In the genomic region with DNA sequence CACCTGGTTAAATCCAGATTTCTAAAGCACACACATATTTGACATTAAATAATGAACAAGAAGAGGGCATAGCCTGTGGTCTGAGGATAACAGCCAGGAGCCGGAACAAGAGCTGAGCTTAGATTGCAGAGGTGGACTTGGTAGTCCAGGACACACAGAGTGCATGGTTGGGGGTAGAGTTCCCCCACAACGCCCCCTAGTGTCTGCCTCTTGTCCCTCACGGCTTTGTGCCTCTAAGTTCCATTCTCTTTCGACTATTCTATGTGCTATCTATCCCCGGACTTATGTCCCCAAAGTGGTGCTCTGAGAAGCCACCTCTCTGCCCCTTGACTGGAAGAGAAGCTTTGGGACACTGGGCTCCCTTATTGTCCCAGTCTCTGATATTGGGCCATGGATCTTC, we compare ENCODE assay signal across 17 mouse cellular contexts. TPM values are rescaled to one million over a fixed set of nuclear protein-coding genes. Genes with fewer than 3 reads are reported as not detected.
DNase-seq lines count a peak whose midpoint lies in the region; ATAC-seq and TF ChIP-seq lines count a peak whose summit lies in the region.
"Had no signal": no experiment of that assay in that cellular context is flagged by ENCODE, and none has a peak within 500 bp of the region (broad histone marks: within the 10 kb centered on the region; RNA-seq: fewer than 3 reads in every experiment).

No protein-coding gene starts in this region.

- ATAC-seq in kidney, embryonic 14.5 days (ENCODE audit: low FRiP score, low TSS enrichment) = no peak
- ATAC-seq in megakaryocyte progenitor cell, adult 5-6 weeks (replicated peaks; ENCODE audit: poor library complexity) = peak; percentile 47; the same call in 1 of the 2 replicates
- no peak for ATAC-seq in hindbrain, postnatal 0 days

- H3K4me2 ChIP-seq in kidney, embryonic 14.5 days (replicated peaks; ENCODE audit: low read depth, low read length) = no peak overlapping the region
- H3K4me2 ChIP-seq in hindbrain, postnatal 0 days (ENCODE audit: low read depth, low read length) = no peak overlapping the region
- H3K4me2 ChIP-seq: embryonic facial prominence, embryonic 12.5 days; heart, embryonic 13.5 days; liver, embryonic 15.5 days; neural tube, embryonic 13.5 days had no signal

- peak; percentile 56 for TF ChIP-seq CTCF in kidney, adult 2 months (conservative IDR thresholded peaks at IDR 0.05; ENCODE audit: insufficient read depth, insufficient read length, low read depth, low read length)
- peak; percentile 43; the same call in 1 of the 2 replicates for TF ChIP-seq CTCF in testis, adult 2 months (IDR thresholded peaks at IDR 0.05; ENCODE audit: control insufficient read depth, insufficient read depth, insufficient replicate concordance, low read depth, low read length)
- peak; percentile 59 for TF ChIP-seq CTCF in bone marrow macrophage, adult 2 months (IDR thresholded peaks at IDR 0.05; ENCODE audit: low read depth, low read length)
- TF ChIP-seq CTCF in hindbrain, postnatal 0 days (IDR thresholded peaks at IDR 0.05; ENCODE audit: low read depth) = no peak

- 0 out of 2 replicates have a peak overlapping the region, but pooled peaks have one; percentile 19 for H3K27ac ChIP-seq in kidney, adult 2 months (ENCODE audit: insufficient read depth, low read depth, low read length)
- H3K27ac ChIP-seq in kidney, embryonic 14.5 days (ENCODE audit: low read depth, low read length) = no peak overlapping the region
- H3K27ac ChIP-seq in testis, adult 2 months (ENCODE audit: control insufficient read depth, insufficient read depth, low read depth, low read length) = no peak overlapping the region
- no peak overlapping the region for H3K27ac ChIP-seq in bone marrow macrophage, adult 2 months (ENCODE audit: insufficient read depth, low read depth, low read length)
- no peak overlapping the region for H3K27ac ChIP-seq in hindbrain, postnatal 0 days
- H3K27ac ChIP-seq: embryonic facial prominence, embryonic 12.5 days; forebrain, embryonic 10.5 days; heart, embryonic 13.5 days; liver, embryonic 15.5 days had no signal

- no peak for DNase-seq in kidney, adult 2 months
- no peak for DNase-seq in testis, postnatal 10 days (ENCODE audit: low spot score)
- no peak for DNase-seq in ovary, postnatal 36 days (ENCODE audit: low spot score)
- DNase-seq in hindbrain, postnatal 0 days (ENCODE audit: low spot score) = no peak
- DNase-seq: adrenal gland, postnatal 10 days; cerebellum, postnatal 14 days; kidney, adult 9 months; retina, postnatal 1 day had no signal

- no peaks in the 10 kb centered on the region for H3K27me3 ChIP-seq in kidney, adult 2 months (replicated peaks; ENCODE audit: control insufficient read depth, insufficient read depth, low read length)
- no peaks in the 10 kb centered on the region for H3K27me3 ChIP-seq in kidney, embryonic 14.5 days (ENCODE audit: control insufficient read depth, insufficient read depth, low read length)
- H3K27me3 ChIP-seq in testis, adult 2 months (ENCODE audit: control insufficient read depth, insufficient read depth, low read length) = no peaks in the 10 kb centered on the region
- H3K27me3 ChIP-seq in hindbrain, postnatal 0 days (ENCODE audit: insufficient read depth, low read length) = no peaks in the 10 kb centered on the region
- H3K27me3 ChIP-seq: embryonic facial prominence, embryonic 12.5 days; heart, embryonic 13.5 days; liver, embryonic 15.5 days; neural tube, embryonic 13.5 days had no signal

- H3K4me1 ChIP-seq in kidney, adult 2 months (ENCODE audit: control insufficient read depth, insufficient read depth, low read length) = peaks cover 4% of the 10 kb centered on the region
- H3K4me1 ChIP-seq in kidney, embryonic 14.5 days (ENCODE audit: control insufficient read depth, insufficient read depth, low read length) = peaks cover 9% of the 10 kb centered on the region; the same call in 1 of the 2 replicates
- H3K4me1 ChIP-seq in testis, adult 2 months (ENCODE audit: control insufficient read depth, insufficient read depth, low read length) = peaks cover 7% of the 10 kb centered on the region
- peaks cover 3% of the 10 kb centered on the region; the same call in 1 of the 2 replicates for H3K4me1 ChIP-seq in bone marrow macrophage, adult 2 months (ENCODE audit: control insufficient read depth, insufficient read depth, low read length)
- 0 out of 2 replicates have a peak, but pooled peaks cover 9% of the 10 kb centered on the region for H3K4me1 ChIP-seq in hindbrain, postnatal 0 days (ENCODE audit: insufficient read depth, low read length)

- WGBS in kidney, adult 2 months = 85% methylated on average over 5 of the region's 5 CpGs
- WGBS in kidney, embryonic 14.5 days = 90% methylated on average over 5 of the region's 5 CpGs
- WGBS in hindbrain, postnatal 0 days = 86% methylated on average over 5 of the region's 5 CpGs

- no peaks in the 10 kb centered on the region for H3K36me3 ChIP-seq in kidney, adult 2 months (ENCODE audit: control insufficient read depth, insufficient read depth, low read length)
- peaks cover 3% of the 10 kb centered on the region; the same call in 1 of the 2 replicates for H3K36me3 ChIP-seq in kidney, embryonic 14.5 days (ENCODE audit: control insufficient read depth, insufficient read depth, low read length)
- no peaks in the 10 kb centered on the region for H3K36me3 ChIP-seq in testis, adult 2 months (ENCODE audit: control insufficient read depth, insufficient read depth, low read length)
- no peaks in the 10 kb centered on the region for H3K36me3 ChIP-seq in hindbrain, postnatal 0 days (ENCODE audit: insufficient read depth, low read length)
- H3K36me3 ChIP-seq: embryonic facial prominence, embryonic 12.5 days; forebrain, embryonic 10.5 days; liver, embryonic 15.5 days; neural tube, embryonic 13.5 days had no signal

- no peak for TF ChIP-seq POLR2A in kidney, adult 2 months (IDR thresholded peaks at IDR 0.05; ENCODE audit: low read depth, low read length)
- TF ChIP-seq POLR2A in testis, adult 2 months (IDR thresholded peaks at IDR 0.05; ENCODE audit: control insufficient read depth, low read depth, low read length) = no peak
- TF ChIP-seq POLR2A in bone marrow macrophage, adult 2 months (IDR thresholded peaks at IDR 0.05; ENCODE audit: borderline replicate concordance, low read depth, low read length) = no peak

- H3K9me3 ChIP-seq in kidney, embryonic 14.5 days (ENCODE audit: control insufficient read depth, low read length) = no peaks in the 10 kb centered on the region
- H3K9me3 ChIP-seq in hindbrain, postnatal 0 days (ENCODE audit: low read length) = no peaks in the 10 kb centered on the region
- H3K9me3 ChIP-seq: embryonic facial prominence, embryonic 12.5 days; forebrain, embryonic 10.5 days; heart, embryonic 13.5 days; liver, embryonic 15.5 days; neural tube, embryonic 13.5 days had no signal

- no peak overlapping the region for H3K4me3 ChIP-seq in kidney, adult 2 months (ENCODE audit: insufficient read depth, low read depth, low read length)
- H3K4me3 ChIP-seq in kidney, embryonic 14.5 days (ENCODE audit: low read length) = no peak overlapping the region
- no peak overlapping the region for H3K4me3 ChIP-seq in testis, adult 2 months (ENCODE audit: control insufficient read depth, low read depth, low read length)
- no peak overlapping the region for H3K4me3 ChIP-seq in bone marrow macrophage, adult 2 months (ENCODE audit: insufficient read depth, low read length)
- H3K4me3 ChIP-seq in hindbrain, postnatal 0 days (ENCODE audit: low read length) = no peak overlapping the region
- H3K4me3 ChIP-seq: embryonic facial prominence, embryonic 12.5 days; forebrain, embryonic 10.5 days; heart, embryonic 13.5 days; liver, embryonic 15.5 days; neural tube, embryonic 13.5 days had no signal

- H3K9ac ChIP-seq in kidney, embryonic 14.5 days (ENCODE audit: low read depth, low read length) = no peak overlapping the region
- no peak overlapping the region for H3K9ac ChIP-seq in hindbrain, postnatal 0 days (replicated peaks; ENCODE audit: low read length)
- H3K9ac ChIP-seq: embryonic facial prominence, embryonic 12.5 days; heart, embryonic 13.5 days; liver, embryonic 15.5 days; neural tube, embryonic 13.5 days had no signal

RNA-seq across cellular contexts. Expression of a gene that starts 50.2 kb away (rescaled TPM):
- polyA plus RNA-seq in kidney, adult 2 months (2012; rRNA removed) = 75.9 and 108 TPM in 2 replicates
- 8.6 and 12.8 TPM in 2 replicates for polyA plus RNA-seq in kidney, embryonic 14.5 days (2014; fragmentation: Nextera tagmentation; extraction: Ambion mirVana)
- polyA plus RNA-seq in testis, adult 2 months (2012; rRNA removed) = 11.7 and 15.9 TPM in 2 replicates
- 0.74 and 1.1 TPM in 2 replicates for polyA plus RNA-seq in bone marrow macrophage, adult 2 months (2012; ENCODE audit: insufficient read depth, insufficient read length, missing spikeins)
- total RNA-seq in megakaryocyte progenitor cell, adult 5-6 weeks (2015) = 0.02 TPM in 1 of 2 replicates, not detected in the other
- not detected in 2 replicates for total RNA-seq in megakaryocyte progenitor cell, adult 5-6 weeks (2017)
- total RNA-seq in hindbrain, postnatal 0 days (2014; rRNA removed) = 16.7 and 18.1 TPM in 2 replicates
- 5.3 and 5.6 TPM in 2 replicates for polyA plus RNA-seq in hindbrain, postnatal 0 days (2015; fragmentation: Nextera tagmentation; extraction: Ambion mirVana)
